1 mouse cellular context compared by ENCODE assay signal in genomic region chr12:102709896-102710295, GRCm38 (mm10).
TF ChIP-seq lines count a peak whose summit lies in the region.

No protein-coding gene starts in this region.

TF ChIP-seq in MEL, 35 proteins besides CTCF, POLR2A, EP300 and RAD21:
- TF ChIP-seq POLR2AphosphoS2 (IDR thresholded peaks at IDR 0.05; ENCODE audit: low read length) (no peak), ETS1 (IDR thresholded peaks at IDR 0.05; ENCODE audit: low read depth, low read length) (no peak), USF1 (IDR thresholded peaks at IDR 0.05; ENCODE audit: low read depth, low read length) (no peak), GABPA (IDR thresholded peaks at IDR 0.05; ENCODE audit: low read depth, low read length) (no peak)
